Mouse (Mus musculus) midbrain, embryonic 10.5 days (tissue): ENCODE results near the gene Rflnb. TPM values are rescaled to one million over a fixed set of nuclear protein-coding genes. Genes with fewer than 3 reads are reported as not detected.

Experiments used
- DNase-seq: peaks from one replicate; pipeline ENCODE4 v3.0.0-alpha.2; 2017; ENCODE audit warnings: low spot score
- H3K27ac ChIP-seq: fragments of 300-500 bp; sonication (generic); replicated peaks from 2 replicates; pipeline ENCODE4 v1.5.1; 2016; ENCODE audit warnings: mild to moderate bottlenecking
- H3K27me3 ChIP-seq: fragments of 300-500 bp; sonication (generic); 2 replicates; pipeline ENCODE4 v1.6.1; 2016; ENCODE audit warnings: low read depth, mild to moderate bottlenecking; ENCODE audit not compliant: poor library complexity, severe bottlenecking
- H3K36me3 ChIP-seq: fragments of 300-500 bp; sonication (generic); 2 replicates; pipeline ENCODE4 v1.6.1; 2016; ENCODE audit warnings: mild to moderate bottlenecking, moderate library complexity
- H3K4me1 ChIP-seq: fragments of 300-500 bp; sonication (generic); 2 replicates; pipeline ENCODE4 v1.6.1; 2016
- H3K4me3 ChIP-seq: fragments of 300-500 bp; sonication (generic); 2 replicates; pipeline ENCODE4 v1.5.1; 2016; ENCODE audit warnings: mild to moderate bottlenecking, moderate library complexity
- H3K9me3 ChIP-seq: fragments of 300-500 bp; sonication (generic); replicated peaks from 2 replicates; pipeline ENCODE4 v1.6.1; 2016; ENCODE audit warnings: mild to moderate bottlenecking
- whole genome bisulfite sequencing: fragments of 180-500 bp; shearing (Covaris S2); methylation state at CpG from one replicate; pipeline ENCODE4 v1.1.7; 2016; 5-methylcytosine and 5-hydroxymethylcytosine counted together
- polyA plus RNA-seq: library from polyadenylated mRNA; unstranded; fragments of >200 nt; fragmentation: Nextera tagmentation; extraction: Ambion mirVana; gene quantifications from 2 replicates; pipeline ENCODE4 v1.2.1, GENCODE M21; 2016

Rflnb gene
- polyA plus RNA-seq, 1 experiment from 2014 or later = 16.5 TPM

- Histone ChIP-seq H3K27me3 (peaks cover 30% of the 10 kb centered on the region), H3K4me3 (no peak overlapping the region), H3K4me1 (peaks cover 4% of the 10 kb centered on the region), H3K9me3 (no peaks in the 10 kb centered on the region), H3K36me3 (no peaks in the 10 kb centered on the region), H3K27ac (no peak overlapping the region)
- 35% methylated on average over 7 of the region's 7 CpGs for WGBS
- DNase-seq = no peak
These were observed 54.5 kb downstream of the Rflnb start for GRCm38 (mm10) chr11:75972916-75973567.

- Histone ChIP-seq H3K4me3 (no peak overlapping the region), H3K9me3 (no peaks in the 10 kb centered on the region), H3K27me3 (peaks cover 38% of the 10 kb centered on the region), H3K27ac (no peak overlapping the region), H3K4me1 (peaks cover 12% of the 10 kb centered on the region), H3K36me3 (no peaks in the 10 kb centered on the region)
- WGBS = 92% methylated on average over 3 of the region's 3 CpGs
- DNase-seq = no peak
These were observed 55.4 kb downstream of the Rflnb start for GRCm38 (mm10) chr11:75972188-75972587.

- Histone ChIP-seq H3K9me3 (no peaks in the 10 kb centered on the region), H3K27ac (no peak overlapping the region), H3K36me3 (no peaks in the 10 kb centered on the region), H3K4me3 (no peak overlapping the region), H3K4me1 (peaks cover 28% of the 10 kb centered on the region), H3K27me3 (peaks cover 53% of the 10 kb centered on the region)
- WGBS = 26% methylated on average over 3 of the region's 3 CpGs
- no peak for DNase-seq
These were observed 57.0 kb downstream of the Rflnb start for GRCm38 (mm10) chr11:75970629-75971028.

Other genes starting within 250 kb of the Rflnb start
- 0.46 and 0.57 TPM in 2 replicates for gene Doc2b, start 231.7 kb downstream of the Rflnb start, polyA plus RNA-seq
- gene Rph3al, start 89.4 kb downstream of the Rflnb start, polyA plus RNA-seq = 1.1 TPM in 2 replicates
- gene 1700016K19Rik, start 27.9 kb downstream of the Rflnb start, polyA plus RNA-seq = 0.12 TPM in 1 of 2 replicates, not detected in the other
- gene Vps53, start 151.9 kb upstream of the Rflnb start, polyA plus RNA-seq = 36.5 and 41.4 TPM in 2 replicates
- gene Fam57a, start 151.9 kb upstream of the Rflnb start, polyA plus RNA-seq = 32.2 and 32.4 TPM in 2 replicates
- 0.88 TPM in 1 of 2 replicates, not detected in the other for gene Dbil5, start 189.8 kb upstream of the Rflnb start, polyA plus RNA-seq
- 45.4 and 51.3 TPM in 2 replicates for gene Gemin4, start 189.9 kb upstream of the Rflnb start, polyA plus RNA-seq
- gene Mrm3, start 215.9 kb upstream of the Rflnb start, polyA plus RNA-seq = 23.4 and 24.5 TPM in 2 replicates
- gene Glod4, start 215.9 kb upstream of the Rflnb start, polyA plus RNA-seq = 130 and 135 TPM in 2 replicates